Mouse (Mus musculus): Measurements from ENCODE around the gene Eif4a3. TPM values are rescaled to one million over a fixed set of nuclear protein-coding genes. Genes with fewer than 3 reads are reported as not detected.

The Eif4a3 gene
- total RNA-seq (2015; ENCODE audit: low replicate concordance), result 71.5 and 81.1 TPM in 2 replicates
- total RNA-seq (2017; ENCODE audit: low replicate concordance), result 44.6 and 45.7 TPM in 2 replicates

DNA sequence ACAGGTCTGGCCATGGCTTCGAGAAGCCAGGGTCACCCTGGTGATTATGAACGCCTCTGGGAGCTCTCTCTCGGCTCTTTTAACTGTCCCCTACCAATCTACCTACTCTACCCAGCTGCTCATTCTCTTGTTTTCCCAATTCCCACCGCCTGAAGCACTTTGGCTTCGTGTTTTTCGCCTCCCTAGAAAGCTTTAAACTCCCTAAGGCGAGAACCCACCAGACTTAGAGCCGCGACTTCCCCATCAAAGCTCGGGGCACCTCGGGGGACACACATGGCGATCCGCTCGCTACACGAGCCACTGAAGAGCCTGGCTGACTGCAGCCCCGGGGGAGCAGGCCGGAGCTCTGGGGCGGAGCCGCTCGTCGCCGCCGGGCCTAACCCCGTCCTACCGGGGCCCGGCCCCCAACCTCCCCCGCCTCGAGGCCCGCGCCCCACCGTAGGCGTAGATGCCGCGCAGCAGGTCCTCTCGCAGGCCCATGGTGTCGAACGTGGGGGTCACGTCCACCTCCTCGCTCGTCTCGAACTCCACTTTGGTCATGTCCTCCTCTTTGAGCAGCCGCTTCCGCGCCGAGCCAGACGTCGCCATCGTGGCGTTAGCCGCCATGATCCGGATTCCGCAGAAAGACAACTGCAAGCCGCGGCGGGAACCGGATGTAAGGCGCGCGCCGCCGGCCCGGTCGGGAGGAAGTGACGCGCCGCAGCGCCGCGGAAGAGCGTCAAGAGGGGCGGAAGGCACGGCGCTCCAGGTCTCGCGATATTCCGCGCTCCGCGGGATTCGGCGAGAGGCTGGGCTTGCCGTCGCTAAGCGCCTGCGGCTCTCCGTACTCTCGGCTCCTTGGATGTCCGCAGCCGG lies at the start of gene Eif4a3:
TSS of gene Eif4a3 (minus strand) at position 699 of the 855 bp plus-strand sequence.
- ATAC-seq (replicated peaks; ENCODE audit: low FRiP score, poor library complexity, severe bottlenecking), result peak; percentile 95

DNA sequence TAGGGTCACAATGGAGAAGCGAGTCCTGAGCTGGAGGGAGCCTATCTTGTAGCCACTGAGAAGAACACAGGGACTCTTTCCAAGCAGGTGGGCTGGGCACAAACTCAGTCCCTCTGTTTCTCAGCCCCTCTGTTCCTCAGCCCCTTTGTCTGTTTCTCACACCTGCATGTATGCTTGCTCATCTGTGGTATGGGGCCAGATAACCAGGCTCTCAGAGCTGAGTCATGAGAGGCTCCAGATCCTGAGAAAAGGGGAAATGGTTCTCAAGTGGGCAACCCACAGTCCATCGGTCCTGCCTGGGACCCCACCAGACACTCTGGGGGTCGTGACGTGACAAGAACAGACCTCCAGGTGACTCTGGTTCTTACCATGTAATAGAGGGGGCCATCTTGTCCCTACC lies 47.2 kb upstream of the Eif4a3 start:
- ATAC-seq (replicated peaks; ENCODE audit: low FRiP score, poor library complexity, severe bottlenecking), result no peak

DNA sequence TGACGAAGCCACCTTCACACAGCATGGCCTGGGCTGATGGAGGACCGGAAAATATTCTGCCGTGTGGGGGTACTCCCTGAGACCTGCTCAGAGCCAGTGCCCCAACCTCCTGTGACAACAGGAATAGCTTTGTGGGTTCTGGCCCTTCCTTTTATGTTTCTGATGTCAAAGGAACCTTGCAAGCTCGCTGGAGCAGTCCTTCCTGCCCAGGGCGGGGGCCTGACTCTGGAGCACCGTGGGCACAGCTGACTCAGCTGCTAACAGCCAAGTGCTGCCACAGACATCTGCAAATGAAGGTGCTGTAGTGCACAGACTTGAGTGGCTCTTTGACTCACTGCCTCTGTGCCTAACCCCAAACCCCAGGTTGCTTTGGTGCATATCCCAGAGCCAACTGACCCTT lies 45.0 kb upstream of the Eif4a3 start:
- no peak for ATAC-seq (replicated peaks; ENCODE audit: low FRiP score, poor library complexity, severe bottlenecking)

DNA sequence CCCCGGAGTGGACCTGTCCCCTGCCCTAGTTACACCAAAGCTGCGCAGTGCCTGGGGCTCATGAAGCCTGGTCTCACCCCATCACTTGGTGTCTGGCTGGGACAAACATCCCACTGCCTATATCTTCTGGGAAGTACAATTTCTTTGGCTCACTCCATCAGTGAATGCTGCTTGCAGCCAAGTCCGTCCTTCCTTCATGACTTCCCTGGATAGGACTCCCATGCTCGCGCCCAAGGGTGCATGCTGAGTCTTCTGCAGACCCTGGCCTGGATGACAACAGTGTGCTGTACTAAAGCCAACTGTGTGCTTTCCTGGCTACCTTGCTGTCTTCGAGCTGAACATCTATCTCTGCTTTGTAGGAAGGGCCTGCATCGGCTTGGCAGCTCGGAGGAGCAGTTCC lies 44.3 kb upstream of the Eif4a3 start:
- no peak for ATAC-seq (replicated peaks; ENCODE audit: low FRiP score, poor library complexity, severe bottlenecking)

DNA sequence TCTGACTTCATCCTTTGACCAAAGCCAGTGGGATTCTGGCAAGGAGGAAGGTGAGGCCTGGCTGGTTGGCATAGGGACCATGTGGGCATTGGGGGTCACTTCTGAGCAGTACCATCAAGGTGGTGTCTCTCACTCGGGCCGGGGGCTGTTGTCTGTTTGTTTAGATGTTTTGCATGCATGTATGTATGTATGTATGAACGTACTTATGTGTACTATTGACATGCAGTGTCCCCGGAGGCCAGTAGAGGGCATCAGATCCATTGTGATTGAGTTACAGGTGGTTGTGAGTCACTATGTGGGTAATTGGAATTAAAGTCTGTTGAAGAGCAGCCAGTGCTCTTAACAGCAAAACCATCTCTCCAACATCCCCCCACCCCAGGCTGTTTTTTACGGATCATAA lies 39.7 kb upstream of the Eif4a3 start:
- peak; percentile 71 for ATAC-seq (replicated peaks; ENCODE audit: low FRiP score, poor library complexity, severe bottlenecking)

DNA sequence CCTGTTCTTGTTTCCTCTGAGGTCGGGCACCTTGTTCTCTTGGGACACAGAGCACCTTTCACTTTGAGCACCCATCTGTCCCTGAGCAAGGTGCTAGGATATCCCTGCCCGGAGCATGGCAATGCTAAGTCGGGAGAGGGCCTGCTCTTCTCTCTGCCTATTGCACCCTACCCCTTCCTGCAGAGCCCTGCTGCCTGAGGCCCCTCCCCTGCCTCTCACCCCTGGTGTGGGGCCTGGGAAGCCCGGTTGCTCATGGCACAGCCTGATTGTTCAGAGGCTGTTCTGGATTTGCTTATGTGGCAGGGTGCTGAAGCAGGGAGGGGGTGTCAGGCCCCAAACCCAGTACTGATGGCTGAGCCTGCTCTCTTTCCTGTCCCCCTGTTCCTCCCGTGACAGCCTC lies 39.3 kb upstream of the Eif4a3 start:
- ATAC-seq (replicated peaks; ENCODE audit: low FRiP score, poor library complexity, severe bottlenecking), result no peak

DNA sequence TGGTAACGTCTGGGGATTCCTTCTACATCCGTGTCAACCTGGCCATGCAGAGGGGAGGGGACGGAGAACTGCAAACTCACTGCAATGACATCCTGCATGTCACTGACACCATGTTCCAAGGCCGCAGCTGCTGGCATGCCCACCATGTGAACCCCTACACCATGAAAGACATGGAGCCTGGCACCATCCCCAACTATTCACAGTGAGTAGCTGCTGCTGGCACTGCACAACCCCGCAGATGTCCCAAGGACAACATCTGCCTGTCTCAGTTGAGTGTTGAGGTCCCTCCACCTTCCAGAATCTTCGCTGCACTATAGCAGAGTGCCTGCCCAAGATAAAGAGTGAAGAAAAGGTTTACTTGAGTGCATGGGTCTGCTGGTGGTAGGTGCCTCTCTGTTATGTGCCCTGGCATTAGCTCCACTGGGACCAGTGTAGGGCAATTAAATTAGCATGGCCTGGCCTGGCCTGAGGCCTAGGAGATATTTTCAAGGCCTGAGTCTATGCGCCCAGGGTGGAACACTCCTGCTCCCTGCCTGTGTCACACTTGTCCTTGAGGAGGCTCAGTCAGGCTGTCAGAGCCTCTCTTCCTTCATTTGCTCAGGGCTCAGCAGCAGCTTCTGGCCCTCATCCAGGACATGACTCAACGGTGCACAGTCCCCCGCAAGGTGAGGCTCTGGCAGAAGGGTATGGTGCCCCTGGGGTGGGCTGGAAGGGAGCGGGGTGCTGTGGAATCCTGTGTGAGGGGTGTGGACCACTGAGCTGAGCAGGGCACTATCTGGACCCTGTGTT lies 38.6 kb upstream of the Eif4a3 start:
- no peak for ATAC-seq (replicated peaks; ENCODE audit: low FRiP score, poor library complexity, severe bottlenecking)

DNA sequence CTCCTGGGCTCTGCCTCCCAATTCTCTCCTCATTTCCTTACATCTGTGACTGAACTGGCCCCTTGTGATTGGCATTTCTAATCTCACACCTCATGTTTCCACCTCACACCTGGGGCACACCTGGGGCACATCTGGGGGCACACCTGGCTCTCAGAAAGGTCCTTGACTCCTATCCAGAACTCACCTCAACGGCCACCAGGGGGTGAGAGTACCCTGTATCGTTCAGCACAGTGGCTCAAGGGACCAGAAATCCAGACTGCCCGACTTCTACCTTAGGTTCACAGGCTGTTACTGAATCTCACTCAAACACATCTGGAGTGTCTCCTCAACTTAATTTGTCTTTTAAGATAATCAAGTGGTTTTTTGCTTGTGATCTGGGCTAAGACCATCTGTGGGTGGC lies 32.1 kb upstream of the Eif4a3 start:
- no peak for ATAC-seq (replicated peaks; ENCODE audit: low FRiP score, poor library complexity, severe bottlenecking)

DNA sequence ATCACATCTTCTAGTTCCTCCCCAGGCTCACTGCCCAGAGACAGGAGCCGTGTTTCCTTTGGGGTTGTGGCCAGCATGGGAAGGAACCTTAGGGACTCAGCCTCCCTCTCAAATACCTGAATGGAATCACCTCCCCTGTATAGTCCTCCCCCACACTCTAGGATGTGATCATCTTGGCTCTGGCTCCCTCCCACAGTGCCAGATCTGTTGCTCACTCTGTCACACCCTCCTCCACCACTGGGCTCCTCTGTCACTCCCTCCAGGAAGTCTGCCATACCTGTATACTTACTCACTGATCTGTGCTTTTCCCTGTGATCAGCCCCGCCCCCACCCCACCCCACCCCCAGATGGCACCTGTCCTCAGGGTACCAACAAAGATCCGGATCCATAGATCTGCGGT lies 30.7 kb upstream of the Eif4a3 start:
- ATAC-seq (replicated peaks; ENCODE audit: low FRiP score, poor library complexity, severe bottlenecking), result no peak

DNA sequence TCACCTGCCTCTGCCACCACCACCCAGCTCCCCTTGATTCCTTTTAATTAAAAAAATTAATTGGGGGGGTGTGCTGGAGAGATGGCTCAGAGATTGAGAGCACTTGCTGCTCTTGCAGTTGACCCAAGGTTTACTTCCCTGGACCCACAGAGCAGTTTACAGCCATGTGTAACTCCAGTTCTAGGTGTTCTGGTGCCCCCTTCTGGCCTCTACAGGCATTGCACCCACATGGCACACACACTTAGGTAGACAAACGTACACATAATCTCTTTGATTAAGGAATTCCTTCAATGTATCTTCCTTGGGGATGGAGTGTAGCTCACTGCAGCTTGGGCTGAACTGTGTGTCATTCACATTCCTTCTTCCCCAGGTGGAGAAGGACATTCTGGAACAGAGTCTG lies 25.2 kb upstream of the Eif4a3 start:
- ATAC-seq (replicated peaks; ENCODE audit: low FRiP score, poor library complexity, severe bottlenecking), result no peak

DNA sequence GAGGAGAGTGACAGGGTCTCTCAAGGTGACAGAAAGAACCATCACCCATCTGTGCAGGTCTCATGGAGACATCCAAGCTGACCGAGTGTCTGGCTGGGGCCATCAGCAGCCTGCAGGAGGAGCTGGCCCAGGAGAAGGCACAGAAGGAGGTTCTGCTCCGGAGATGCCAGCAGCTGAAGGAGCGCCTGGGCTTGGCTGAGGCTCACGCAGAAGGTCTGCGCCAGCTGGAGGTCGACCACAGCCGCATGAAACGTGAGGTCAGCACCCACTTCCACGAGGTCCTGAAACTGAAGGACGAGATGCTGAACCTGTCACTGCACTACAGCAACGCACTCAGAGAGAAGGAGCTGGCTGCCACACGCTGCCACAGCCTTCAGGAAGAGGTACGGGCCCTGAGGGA lies 22.6 kb upstream of the Eif4a3 start:
- no peak for ATAC-seq (replicated peaks; ENCODE audit: low FRiP score, poor library complexity, severe bottlenecking)

DNA sequence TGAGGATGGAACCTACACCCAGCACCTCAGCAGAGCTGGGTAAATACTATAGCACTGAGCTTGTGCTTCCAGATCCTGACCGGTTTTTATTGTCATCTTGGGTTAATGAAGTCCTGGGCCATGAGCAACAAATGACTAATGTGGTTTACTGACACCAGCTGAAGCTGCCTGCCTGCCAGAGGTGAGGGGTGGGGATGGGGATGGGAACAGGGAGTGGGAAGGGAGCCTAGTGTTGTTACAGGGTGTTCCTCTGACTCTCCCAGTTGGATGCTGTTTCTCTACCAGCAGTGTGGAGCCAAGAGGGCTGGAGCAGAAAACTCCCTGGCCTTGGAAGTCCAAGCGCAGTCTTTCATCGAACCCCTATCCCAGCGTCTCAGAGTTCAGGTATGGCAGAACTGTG lies 16.8 kb upstream of the Eif4a3 start:
- no peak for ATAC-seq (replicated peaks; ENCODE audit: low FRiP score, poor library complexity, severe bottlenecking)

DNA sequence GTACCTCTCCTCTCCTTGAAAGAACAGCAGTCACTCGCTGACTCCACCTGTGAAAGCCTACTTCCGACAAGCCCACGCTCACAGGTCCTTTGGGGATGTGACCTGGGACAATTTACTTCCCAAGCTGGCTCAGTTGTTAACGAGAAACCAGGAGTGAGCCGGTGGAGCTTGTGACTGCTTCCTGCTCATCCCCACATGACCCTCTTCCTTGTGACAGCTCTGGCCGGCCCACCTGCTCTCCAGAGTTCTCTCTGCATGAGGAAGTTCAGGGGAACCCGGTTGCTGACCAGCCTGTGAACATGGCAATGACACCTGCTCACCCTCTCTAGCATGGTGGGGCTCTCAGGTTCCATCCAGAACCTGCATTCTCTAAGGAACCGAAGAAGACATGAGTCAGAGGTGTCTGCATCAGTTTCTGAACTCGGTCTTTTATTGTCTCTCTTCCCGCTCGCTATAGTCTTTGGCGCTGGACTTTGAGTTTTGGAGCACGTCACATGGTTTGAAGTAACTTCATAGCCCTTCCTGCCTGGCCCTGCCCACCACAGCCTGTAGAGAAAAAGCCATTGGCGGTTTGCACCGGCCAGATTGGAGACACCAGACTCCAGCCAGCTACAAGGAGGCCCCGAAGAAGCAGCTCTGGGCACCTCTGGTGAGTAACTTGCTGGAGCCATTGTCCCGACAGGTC lies 14.5 kb upstream of the Eif4a3 start:
- ATAC-seq (replicated peaks; ENCODE audit: low FRiP score, poor library complexity, severe bottlenecking), result no peak

DNA sequence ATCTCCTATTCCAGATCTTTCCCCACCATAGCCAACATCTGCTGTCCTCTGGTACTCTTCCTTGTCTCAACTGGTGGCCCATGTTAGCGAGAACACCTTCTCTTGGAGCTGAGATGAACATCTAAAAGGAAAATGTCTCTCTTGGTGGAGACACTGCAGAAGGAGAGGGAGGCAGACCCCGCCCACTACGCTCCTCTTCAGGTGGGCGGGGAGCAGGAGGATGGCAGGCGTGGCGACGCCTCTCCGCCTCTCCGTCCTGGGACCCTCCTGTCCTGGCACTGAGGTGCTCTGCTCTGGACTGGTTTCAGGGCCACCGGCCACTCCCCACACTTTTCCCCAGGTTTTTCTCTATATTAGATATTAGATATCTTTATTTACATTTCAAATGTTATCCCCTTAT lies 10.7 kb upstream of the Eif4a3 start:
- ATAC-seq (replicated peaks; ENCODE audit: low FRiP score, poor library complexity, severe bottlenecking), result no peak

DNA sequence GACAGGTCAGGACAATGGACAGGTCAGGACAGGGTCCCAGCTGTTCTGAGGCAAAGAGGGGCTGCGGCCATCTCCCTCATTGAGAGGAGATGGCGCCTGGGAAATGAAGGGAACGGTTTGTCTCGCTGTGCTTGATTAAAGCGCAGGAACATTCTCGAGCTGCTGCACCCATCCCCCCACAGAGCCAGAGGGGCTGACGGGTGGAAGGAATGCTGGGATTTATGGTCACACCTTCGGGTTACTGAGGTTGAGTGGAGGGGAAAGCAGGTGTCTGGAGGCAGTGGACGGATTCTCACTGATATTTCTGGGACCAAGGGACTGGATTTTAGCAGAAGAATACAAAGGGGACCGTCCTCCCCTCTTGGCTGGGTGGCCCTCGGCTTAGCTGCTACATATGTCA lies 8.0 kb upstream of the Eif4a3 start:
- ATAC-seq (replicated peaks; ENCODE audit: low FRiP score, poor library complexity, severe bottlenecking), result no peak

DNA sequence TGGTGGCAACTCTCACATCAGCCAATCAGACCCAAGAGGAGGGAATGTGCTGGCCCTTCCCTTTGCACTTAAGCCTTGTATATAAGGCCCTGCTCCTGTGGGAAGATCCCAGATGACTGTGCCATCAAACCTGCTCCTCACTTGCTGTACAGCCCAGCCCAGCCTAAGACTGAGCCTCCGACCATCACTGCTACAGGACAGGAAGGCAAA lies 7.7 kb upstream of the Eif4a3 start, which contains the start of gene Card14:
TSS of gene Card14 (plus strand) at position 111 of the 210 bp plus-strand sequence.
- no peak for ATAC-seq (replicated peaks; ENCODE audit: low FRiP score, poor library complexity, severe bottlenecking)

DNA sequence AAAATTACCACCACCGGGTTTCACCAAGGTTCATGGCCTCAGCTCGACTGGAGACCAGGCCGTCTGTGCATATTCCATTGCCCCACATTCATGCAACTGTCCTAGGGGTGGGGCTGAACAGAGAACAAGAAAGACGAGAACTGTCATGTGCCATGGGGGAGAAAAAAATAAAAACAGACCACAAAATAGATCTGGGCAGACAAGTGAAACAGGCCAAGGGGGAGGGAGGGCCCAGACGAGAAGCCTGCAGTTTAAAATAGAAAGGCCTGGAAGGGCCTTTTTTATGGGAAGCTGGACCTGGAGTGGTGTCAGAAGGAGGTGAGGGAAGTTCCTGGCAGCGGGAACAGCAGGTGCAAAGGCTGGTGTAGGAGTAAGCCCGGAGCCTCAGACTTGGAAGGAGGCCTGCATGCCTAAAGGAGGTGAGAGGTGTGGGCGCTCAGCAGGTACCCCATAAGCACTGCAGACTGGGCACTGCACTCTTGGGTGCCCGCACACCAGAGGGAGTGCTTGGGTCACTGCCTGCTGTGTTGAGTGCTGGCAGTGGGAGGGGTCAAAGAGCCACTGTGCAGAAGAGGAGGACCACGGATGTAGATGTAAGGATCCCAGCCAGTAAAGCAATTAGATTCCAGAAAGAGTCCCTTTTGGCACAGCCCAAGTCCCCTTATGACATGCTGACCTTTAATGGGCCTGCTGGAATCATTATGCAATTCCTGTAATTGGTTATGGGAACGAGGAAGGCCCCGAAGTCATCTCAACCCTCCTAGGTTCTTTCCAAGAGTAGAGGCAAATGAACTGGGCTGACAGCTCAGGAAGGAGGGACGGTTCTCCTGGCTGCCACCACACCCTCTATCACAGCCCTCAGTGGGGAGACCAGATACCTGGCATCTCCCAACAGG lies 7.1 kb upstream of the Eif4a3 start:
- no peak for ATAC-seq (replicated peaks; ENCODE audit: low FRiP score, poor library complexity, severe bottlenecking)

DNA sequence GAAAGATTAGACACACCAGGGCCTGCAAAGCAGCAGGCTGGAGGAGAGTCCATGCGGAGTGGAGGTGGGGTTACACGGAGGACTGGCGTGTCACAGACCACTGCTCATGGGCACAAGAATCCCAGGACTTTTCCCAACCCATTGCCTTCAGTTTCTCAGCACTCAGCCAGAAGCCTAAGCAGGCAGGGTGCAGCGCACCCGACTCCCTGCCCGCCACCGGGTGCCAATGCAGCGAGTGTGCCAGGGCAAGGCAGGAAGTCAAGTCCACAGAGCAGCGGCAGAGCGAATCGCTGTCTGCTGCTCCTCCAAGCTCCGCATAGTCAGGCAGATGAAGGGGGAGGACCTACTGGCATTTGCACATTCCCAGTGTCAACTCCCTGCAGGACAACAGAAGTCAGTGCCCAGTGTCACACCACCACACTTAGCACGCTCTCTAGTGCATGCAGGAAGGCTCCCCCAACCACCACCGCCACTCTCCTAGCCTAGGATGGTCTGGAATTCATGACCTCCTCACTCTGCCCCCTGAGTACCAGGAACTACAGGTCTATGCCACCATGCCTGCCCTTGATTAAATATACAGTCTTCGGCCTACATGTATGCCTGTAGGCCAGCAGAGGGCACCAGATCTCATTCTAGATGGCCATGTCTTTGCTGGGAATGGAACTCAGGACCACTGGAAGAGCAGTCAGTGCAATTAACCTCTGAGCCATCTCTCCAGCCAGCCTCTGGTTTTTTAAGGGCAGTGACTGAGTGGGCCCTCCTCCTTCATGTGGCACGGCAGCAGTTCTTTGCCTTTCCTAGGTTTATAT lies 5.2 kb upstream of the Eif4a3 start:
- peak; percentile 54; the same call in 1 of the 2 replicates for ATAC-seq (replicated peaks; ENCODE audit: low FRiP score, poor library complexity, severe bottlenecking)

DNA sequence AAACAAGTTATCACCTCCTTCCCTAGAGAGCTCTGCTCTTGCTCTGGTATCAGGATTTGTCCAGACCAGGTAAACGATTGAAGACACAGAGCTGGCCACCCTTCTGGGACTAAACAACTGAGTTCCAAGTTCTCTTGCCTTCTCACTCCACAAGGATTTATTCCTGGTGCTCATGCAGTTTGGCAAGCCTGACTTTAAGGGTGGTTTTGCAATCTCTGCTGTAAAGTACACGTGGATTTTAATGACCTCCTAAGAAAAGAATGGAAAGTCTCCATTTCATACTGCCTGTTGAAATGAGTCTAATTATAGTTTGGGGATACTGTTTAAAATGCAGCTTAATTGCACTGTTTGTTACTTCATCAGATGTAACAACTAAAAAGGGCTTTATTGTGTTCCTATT lies 1.1 kb upstream of the Eif4a3 start:
- ATAC-seq (replicated peaks; ENCODE audit: low FRiP score, poor library complexity, severe bottlenecking), result no peak
